In genomic region chr8:107023479-107023878, GRCm38 (mm10) we compare ENCODE assay signal across 20 mouse cellular contexts. TPM values are rescaled to one million over a fixed set of nuclear protein-coding genes. Genes with fewer than 3 reads are reported as not detected.
"Had no signal": no experiment of that assay in that cellular context is flagged by ENCODE, and none has a peak within 500 bp of the region (broad histone marks: within the 10 kb centered on the region; RNA-seq: fewer than 3 reads in every experiment).

No protein-coding gene starts in this region.

- H3K9ac ChIP-seq: kidney, embryonic 15.5 days; liver, embryonic 15.5 days; midbrain, embryonic 13.5 days; neural tube, embryonic 12.5 days had no signal

- H3K4me3 ChIP-seq: kidney, embryonic 15.5 days; left cerebral cortex, adult 2 months; limb, embryonic 10.5 days; liver, embryonic 15.5 days; midbrain, embryonic 13.5 days; neural tube, embryonic 12.5 days had no signal

- H3K4me2 ChIP-seq: kidney, embryonic 15.5 days; liver, embryonic 11.5 days; liver, embryonic 15.5 days; midbrain, embryonic 13.5 days; neural tube, embryonic 12.5 days had no signal

- H3K36me3 ChIP-seq: kidney, embryonic 15.5 days; limb, embryonic 10.5 days; liver, embryonic 15.5 days; midbrain, embryonic 13.5 days; neural tube, embryonic 12.5 days had no signal

- H3K4me1 ChIP-seq: kidney, embryonic 15.5 days; limb, embryonic 10.5 days; liver, embryonic 15.5 days; midbrain, embryonic 13.5 days; neural tube, embryonic 12.5 days had no signal

- H3K27ac ChIP-seq: kidney, embryonic 15.5 days; left cerebral cortex, adult 2 months; limb, embryonic 10.5 days; liver, embryonic 15.5 days; midbrain, embryonic 13.5 days; neural tube, embryonic 12.5 days had no signal

- ATAC-seq: lung, postnatal 0 days; midbrain, embryonic 13.5 days had no signal

- H3K27me3 ChIP-seq: kidney, embryonic 15.5 days; liver, embryonic 15.5 days; midbrain, embryonic 13.5 days; neural tube, embryonic 12.5 days had no signal

- H3K9me3 ChIP-seq: kidney, embryonic 15.5 days; limb, embryonic 10.5 days; liver, embryonic 15.5 days; midbrain, embryonic 13.5 days; neural tube, embryonic 12.5 days had no signal

- DNase-seq: kidney, postnatal 14 days; lung, adult 2 months; lung, postnatal 36 days; right cerebral cortex, postnatal 25 days; thymus, postnatal 14 days had no signal

RNA-seq across cellular contexts. Expression of gene Tmed6, which starts 42.0 kb away (rescaled TPM):
- total RNA-seq: layer of hippocampus, adult 8-10 months; layer of hippocampus, postnatal 25 days; left cerebral cortex, adult 2 months; left cerebral cortex, postnatal 14 days; megakaryocyte progenitor cell, adult 5-6 weeks; monocyte, adult 5-6 weeks; neutrophil, adult 5-6 weeks had no signal
- polyA plus RNA-seq: limb, embryonic 14.5 days; midbrain, embryonic 13.5 days; neural tube, embryonic 12.5 days had no signal
